Mouse (Mus musculus): Measurements from ENCODE around the gene Nxn.

The Nxn gene

DNA sequence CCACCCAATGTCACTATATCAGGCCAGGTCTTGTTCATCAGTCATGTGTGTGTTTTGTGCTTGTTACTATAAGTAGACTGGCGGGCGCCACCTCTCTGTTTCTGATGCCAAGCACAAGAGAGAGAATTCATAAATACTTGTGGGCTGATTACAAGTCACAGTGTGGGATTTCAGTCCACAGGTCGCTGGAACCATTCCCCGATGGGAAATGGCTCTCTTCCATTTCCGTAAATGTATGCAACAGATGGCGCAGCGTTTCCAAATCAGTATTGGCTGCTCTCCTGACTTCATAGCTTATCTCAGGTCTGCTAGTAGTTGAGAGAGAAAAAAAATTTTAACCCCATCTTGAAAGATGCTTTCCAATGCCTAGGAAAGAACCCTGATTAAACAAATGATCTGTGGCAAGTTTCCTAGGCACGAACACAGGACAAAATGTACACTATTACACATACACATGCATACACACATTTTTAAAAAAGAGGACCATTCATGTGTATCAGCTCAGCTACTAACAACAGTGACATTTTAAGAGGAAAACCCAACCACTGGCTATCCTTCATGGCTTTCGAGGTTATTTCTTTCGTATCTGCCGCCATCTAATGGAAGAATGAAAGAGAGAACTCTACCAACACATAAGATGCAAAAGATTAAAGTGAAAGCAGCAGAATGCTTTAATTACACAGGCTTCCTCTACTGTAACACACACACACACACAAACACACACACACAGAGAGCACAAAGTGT is 819 bp upstream of the Nxn start:
- peak; percentile 14 for DNase-seq (ENCODE audit: low spot score)

DNA sequence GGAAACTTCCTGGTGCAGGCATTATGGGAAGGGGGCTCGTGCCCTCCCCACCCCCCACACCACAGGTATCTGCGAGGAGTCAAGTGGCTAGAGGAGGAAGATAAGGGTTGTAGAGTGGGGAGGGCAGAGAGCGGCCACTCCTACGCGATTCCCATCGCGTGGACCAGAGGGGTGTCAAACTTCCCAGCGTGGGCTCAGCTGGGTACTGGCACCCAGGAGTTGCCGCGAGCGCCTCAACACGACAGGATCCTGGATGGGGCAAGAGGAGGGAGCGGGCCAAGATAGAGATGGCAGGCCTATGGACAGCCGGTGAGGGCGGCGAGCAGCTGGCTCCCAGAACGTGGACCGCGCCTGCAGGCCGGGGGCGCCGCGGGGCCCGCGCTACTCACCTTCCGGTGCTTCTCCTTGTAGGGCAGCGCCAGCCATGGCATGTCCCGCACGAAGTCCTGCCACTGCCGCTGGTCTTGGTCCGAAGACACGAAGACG is 585 bp downstream of the Nxn start:
- no peak for DNase-seq (ENCODE audit: low spot score)

DNA sequence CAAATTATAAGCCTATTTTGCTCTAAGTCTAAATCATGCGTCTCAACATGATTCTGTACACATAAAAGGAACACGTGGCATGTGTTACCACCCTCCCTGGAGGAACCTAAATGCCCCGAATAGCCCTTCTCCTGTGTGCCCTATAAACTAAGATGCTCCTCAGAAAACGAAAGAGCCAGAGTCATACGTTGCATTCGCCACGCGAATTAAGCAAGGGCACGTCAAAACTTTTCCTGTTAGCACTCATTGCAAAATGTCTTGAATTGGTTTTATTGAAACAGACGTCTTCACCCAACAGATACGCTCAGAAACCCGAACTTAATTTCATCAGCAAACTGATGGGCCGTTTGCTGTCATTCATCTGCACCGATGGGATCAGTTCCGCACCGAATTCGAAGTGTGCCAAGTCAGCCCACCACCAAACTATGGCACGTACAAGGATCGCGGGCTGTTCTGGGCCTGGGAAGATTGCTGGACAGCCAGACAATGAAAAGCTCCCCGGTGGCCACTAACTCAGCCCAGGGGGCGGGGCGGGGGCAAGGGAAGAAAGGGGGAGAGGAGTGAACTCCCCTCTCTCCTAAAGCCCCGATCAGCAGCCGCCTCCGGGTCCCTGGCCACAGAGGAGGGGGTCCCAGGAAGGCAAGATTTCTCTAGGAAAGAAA is 1.2 kb downstream of the Nxn start:
- no peak for DNase-seq (ENCODE audit: low spot score)

DNA sequence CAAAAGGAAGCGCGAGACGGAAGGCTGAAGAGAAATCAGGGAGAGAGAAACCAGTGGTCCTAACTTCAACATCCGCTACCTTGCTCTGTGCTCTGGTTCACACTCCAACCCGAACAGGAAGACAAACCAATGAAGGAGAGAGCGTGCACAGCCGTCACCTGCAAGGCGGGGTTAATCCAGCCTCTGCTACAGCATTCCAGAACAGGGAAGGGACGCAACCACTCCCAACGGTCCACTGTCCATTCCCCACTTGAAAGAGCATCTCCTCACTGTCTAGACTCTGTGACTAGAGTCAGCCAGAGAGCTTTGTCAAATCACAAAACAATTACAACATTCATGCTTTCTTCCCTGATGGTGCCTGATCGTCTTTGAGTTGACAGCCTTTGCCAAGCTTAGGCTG is 5.9 kb downstream of the Nxn start:
- DNase-seq (ENCODE audit: low spot score) = no peak

DNA sequence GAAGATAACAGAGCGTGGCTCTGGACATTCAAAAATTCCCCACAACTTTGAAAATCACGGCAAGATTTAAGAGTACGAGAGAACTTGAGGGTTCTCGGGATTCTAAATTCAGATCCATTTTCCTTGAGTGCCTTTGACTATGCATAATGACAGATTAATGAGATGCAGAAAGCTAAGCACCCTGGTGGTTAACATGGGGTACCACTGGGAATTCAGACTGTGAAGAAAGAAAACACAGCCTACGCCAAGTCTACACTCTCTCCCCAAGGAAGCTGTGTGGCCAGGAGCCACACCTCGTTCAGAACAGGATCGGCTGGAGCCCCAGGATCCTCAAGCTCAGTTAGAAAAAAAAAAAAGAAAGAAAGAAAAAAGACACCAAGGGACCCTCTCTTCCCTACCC is 6.4 kb downstream of the Nxn start:
- no peak for DNase-seq (ENCODE audit: low spot score)

DNA sequence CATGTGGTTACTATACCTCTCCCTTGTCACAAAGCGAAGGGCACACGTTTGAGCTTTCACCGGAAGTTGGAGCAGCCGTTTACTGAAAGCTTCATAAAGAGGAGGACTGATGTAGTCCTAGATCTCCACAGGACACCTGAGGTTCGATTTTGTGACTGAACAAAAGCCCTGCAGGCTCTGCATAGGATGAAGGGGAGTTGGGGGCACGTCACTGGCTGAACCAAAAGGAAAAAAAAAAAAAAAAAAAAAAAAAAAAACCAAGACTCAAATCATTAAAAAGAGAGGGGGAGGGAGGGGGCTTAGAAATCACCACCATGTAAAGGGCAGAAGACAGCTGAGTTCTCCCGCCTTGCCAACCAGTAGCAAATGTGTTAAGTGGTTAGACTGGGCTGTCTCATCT is 10.2 kb downstream of the Nxn start:
- no peak for DNase-seq (ENCODE audit: low spot score)

DNA sequence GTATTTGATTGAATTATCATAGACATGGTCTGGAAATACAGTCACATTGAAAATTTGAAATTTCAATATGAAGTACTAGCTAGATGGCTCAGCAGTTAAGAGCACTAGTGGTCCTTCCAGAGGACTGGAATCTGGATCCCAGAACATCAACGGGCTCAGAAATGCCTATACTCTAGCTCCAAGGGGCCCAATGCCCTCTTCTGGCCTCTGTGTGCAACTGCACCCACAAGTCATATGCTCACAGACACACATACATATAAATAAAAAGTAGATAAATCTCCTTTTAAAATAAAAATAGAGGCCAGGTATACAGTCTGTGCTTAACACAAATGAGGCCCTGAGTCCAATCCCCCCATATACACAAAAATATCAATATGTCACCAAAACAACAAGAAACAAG is 11.8 kb downstream of the Nxn start:
- DNase-seq (ENCODE audit: low spot score) = no peak

DNA sequence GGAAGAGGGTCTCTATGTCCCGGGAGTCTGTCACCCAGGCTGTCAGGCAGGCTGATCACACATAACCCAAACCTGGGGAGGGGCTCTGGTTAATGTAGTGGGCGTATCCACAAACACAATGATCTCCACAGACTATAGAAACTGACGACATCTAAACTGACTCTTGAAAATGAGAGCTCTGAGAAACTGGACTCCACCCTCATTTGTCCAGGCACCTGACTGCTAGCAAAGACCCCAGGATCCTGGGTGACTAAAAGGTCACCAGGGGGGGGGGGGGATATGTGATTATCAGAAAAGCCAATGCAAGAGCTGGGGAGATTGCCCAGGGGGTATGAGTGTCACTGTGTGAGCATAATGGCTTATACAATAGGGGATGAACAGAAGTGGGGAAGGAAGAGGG is 13.2 kb downstream of the Nxn start:
- no peak for DNase-seq (ENCODE audit: low spot score)

DNA sequence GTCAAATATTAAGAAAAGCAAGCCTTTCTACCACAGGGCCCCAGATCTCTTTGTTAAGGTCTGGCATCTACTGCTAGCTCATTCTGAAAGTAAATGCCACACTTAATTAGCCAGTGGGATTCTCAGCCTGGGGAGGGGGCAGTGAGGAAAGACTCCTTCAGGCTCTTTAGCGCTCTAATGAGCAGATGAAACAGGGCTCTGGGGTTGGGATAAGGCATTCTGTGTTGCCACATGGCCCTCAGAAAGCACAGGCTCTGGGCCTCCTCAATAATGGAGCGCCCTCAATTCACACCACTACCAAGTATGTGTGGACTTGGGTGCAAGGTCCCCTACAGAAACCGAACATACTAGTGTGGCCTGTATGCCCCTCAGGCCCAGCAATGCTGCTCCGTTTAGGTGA is 13.9 kb downstream of the Nxn start:
- no peak for DNase-seq (ENCODE audit: low spot score)

DNA sequence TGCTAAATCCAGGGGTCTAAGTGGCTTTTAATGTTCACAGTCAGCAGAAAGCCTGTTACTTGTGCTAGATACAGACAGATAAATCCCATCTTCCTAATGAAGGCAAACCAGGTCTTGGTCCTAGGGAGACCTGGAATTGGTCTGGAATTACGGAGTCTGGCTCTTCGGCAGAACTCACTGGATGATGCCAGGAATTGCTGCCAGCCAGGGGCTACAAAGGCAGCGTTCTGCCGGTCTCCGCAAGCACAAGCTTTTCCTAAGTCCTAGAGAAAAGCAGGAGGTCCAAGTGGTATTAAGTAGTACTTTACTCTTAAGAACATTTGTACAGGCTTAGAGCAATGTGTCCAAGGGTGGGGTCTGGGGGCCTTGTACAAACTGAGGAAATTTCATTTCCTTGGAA is 14.6 kb downstream of the Nxn start:
- no peak for DNase-seq (ENCODE audit: low spot score)

DNA sequence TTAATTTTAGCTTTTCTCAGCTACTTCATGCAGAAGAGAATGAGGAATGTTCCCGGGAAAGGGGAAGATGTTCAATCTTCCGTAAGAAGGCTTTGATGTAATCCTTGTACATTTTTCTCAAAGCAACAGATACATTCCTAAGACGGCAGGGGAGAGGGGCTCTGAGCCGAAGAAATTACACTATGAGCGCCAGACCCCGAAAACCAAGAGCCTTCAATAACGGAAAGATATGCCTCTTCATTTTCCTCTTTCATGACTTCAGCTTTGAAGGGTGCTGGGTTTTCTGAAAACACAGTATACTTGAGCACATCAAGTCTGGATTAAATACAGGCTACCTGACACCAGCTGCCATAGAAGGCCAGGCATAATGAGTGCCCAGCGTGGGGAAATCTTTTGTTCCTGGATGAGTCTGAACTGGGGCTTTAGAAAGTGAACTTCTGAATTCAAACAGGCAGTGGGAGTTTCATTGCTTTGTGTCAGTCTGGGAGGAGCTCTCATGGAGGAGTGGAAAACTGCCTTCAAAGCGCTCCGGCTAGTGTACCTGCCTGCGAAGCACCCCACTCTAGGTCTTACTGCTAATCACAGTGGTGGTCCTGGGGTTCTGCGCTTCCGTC is 16.1 kb downstream of the Nxn start:
- DNase-seq (ENCODE audit: low spot score) = no peak

DNA sequence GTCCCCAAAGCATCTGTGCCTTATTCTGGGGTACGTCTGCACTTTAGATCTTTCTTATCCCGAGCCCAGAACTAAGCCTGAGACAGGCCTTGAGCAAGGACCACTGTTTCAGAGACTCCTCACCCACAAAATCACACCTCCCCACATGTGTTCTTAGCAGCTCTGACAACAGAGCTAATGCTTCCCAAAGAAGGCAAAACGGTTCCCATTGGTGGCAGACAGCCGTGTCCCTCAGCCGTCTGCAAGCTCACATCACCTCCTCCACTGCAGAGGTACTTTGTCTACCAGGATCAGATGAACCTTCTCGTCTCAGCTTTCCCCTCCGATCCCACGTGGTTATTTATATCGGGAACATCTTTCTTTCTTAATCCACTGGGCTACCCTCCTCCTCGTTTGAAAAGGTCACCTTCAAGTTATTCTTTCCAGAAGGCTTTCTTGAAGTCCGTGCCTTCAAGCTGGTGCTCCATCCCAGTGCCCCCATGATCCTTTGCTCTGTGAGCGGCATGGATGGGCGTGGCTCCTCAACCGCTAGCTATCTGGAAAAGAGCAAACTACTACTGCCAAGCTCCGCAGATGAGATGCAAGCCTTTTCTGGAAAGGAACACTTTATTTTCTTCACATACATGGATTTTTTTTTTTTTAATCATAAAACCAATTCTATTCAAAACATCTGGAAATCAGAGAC is 17.6 kb downstream of the Nxn start:
- DNase-seq (ENCODE audit: low spot score) = no peak

DNA sequence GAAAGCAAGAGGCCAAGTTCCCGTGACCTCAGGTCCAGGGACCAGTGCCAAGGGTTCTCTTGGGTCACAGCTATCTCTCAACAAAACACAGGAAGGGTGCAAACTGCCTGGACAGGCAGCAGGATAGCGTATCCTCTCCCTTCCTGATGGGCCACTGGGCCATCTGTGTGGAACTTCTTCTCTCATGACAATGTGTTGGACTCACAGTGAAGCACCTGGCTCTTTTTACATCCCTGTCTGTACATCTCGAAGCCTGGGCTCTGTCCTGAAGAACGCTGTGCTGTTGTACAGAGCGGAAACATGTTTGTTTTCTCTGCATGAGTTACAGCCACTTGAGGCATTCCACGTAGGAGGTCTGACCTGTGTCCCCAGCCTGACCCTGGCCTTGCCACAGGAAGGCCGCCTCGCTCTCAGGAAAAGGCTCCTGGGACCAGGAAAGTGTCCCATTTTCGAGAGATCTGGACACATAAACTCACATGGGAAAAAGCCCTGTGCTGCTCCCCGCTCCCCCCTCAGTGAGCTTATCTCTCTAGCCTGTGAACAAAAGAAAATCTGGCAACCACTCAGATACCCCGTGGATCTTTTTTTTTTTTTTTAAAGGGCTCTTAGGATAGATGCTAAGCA is 18.9 kb downstream of the Nxn start:
- DNase-seq (ENCODE audit: low spot score) = no peak

DNA sequence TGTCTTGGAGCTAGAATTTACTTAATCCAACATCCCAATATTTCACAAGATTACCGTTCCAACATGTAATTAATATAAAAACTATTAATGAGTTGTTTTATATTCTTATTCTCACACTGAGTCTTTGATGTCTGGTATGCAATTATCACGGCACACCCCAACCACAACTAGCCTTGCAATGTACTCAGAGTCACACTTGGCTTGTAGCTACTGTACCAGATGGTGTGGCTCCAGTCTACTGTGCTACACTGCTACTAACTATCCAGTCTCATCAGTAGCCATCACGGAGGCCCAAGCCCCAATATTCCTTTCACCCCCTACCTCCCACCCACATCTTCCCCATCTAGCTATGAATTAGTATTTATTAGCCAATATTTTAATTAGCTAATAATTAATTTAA is 22.5 kb downstream of the Nxn start:
- DNase-seq (ENCODE audit: low spot score) = no peak

DNA sequence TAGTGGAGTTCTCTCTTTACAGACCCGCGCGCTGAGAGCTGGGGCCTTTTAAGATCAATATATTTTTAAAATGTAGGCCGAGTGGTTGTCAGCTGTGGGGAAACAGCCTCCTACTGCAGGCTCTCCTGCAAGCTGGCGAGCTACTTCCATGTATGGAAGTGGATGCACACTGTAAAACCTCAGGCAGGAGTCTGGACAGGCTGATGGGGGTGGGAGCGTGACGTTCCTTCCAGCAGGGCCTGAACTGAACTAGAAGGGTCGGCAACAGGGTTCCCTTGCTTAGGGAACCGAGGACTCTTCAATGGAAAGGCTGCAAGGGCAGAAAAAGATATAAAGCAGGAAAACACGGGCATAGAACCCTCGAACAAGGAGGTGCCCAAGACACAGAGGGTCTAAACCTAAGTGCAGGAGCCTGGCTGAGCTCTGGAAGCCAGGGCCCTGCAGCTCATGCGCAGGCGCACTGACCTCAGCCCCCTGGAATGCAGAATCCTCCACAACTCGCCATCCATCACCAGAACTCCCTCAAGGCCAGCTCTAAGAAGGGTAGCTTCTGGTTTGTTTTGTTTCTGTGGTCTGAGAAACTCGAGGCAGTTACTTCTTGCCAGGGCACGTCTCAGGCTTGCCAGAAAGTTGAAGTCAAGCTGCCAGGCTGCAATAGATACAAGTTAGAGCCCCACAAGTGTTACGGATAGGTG is 24.3 kb downstream of the Nxn start:
- DNase-seq (ENCODE audit: low spot score) = no peak

DNA sequence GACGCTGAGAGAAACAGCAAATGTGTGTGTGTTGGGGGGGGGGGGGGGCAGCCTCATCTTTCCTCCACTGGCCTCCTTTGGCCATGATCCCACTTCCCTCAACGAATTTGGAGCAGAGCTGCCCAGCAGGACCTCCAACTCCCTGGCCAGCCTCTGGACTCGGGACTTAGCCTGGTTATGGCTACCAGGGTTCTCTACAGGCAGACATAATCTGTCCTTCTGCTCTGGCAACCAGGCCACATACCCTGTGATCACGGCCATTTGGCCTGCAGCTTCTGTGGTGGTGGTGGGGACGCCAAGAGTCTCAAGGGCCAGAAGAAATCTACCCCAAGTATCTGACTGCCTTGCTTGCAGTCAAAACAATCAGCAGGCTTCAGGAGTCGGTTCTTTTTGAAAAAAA is 26.4 kb downstream of the Nxn start:
- DNase-seq (ENCODE audit: low spot score) = no peak

DNA sequence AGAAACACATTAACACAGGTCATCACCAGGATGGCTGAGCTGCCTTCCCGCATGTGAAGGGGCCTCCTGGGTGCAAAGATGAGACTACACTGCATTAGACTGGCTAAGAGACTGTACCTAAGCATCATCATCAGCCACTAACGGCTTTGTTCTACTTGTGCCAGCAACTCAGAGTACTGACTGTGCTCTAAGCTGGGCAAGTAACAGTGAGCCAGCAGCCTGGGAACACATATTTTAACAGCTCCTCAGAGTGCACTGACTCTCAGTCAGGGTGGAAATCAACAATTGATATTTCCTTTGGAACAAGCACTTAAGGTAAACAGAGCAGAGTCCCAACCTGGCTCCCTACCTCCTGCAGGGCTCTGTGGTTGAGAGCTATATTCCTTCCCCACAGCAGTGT is 26.8 kb downstream of the Nxn start:
- DNase-seq (ENCODE audit: low spot score) = no peak

DNA sequence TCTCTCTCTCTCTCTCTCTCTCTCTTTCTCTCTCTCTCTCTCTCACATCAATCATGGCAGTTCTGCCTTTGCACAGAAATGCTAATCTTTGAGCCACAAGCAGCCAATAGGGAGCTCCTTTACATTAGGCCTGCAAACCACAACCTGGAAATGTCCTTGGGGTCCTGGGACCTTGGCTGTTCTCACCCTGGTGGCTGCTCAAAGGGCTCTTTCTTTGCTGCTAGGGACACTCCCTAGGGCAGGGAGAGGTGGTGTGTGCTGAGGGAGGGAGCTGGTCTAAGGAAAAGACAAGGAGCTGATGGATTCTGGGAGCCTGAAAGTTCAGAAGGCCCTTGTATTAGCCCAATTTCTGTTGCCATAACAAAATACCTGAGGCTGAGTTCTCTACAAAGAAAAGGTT is 28.4 kb downstream of the Nxn start:
- no peak for DNase-seq (ENCODE audit: low spot score)

DNA sequence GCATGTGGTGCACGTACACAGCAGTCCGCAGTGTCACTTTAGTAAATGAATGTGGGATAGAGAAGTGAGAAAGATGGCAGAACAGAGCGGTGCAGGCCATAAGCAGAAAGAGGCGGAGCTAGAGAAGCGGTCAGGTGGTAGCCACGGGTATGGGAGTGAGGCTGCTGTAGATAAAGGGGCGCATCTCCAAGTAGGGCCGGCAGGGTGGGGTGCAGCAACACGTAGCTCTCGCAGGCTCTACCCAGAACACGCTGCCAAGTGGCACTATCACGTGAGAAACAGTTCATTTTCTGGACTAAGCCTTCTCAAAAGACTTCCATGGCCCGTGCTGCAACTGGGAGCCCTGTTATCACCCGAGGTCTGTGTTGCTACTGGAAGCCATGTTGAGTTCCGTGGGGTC is 32.2 kb downstream of the Nxn start:
- no peak for DNase-seq (ENCODE audit: low spot score)

DNA sequence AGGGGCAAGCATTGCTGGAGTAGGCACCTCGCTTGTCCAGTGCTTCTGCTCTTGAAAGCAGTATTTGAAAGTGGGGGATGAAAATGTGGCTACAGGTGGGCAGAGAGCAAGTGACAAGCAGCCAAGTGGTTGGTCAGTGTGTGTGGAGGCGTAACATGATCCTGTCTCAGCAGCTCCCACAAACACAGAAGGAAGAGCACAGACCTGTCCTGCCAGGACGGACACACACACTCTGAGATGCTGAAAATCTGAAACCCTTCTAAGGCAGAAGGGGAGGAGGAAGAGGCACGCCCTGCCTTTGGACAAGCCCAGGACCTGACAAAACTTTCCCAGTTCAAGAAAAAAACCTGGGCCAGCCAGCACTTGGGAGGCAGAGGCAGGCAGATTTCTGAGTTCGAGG is 34.9 kb downstream of the Nxn start:
- DNase-seq (ENCODE audit: low spot score) = no peak

DNA sequence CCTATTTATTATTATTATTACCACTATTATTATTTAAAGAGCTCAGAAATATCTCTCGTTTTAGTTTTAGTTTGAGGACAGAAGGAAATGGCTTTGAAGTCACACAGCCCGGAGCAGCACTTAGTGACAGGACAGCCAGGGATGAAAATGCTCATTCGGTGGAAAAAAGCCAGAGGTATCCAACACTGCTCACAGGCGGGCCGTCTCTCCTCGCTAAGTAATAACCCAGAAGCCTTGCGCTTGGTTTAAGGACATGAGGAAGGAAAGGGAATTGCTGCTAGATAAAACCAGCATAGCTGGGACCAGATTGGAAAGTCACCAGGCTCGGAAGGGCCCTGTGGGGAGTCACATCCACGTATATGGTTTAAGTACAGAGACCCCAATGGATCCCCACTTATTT is 35.3 kb downstream of the Nxn start:
- DNase-seq (ENCODE audit: low spot score) = no peak

DNA sequence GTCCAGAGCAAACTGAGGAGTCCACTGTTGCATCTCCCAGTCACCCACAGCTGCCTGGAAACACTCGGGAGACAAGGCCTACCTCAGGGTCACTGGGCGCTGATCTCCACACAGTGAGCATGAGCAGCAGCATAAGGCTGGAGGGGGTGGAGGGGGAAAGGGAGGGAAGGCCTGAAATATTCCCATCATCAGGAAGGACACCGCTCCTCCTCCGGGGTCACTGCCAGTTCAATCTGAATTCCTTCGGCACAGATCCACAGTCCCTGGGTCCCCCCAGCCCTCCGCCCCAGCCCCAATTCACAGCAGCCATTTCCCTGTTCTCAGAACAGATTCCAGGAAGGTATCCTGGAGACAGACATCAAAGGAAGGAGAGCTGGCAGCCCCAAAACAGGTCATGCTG is 35.8 kb downstream of the Nxn start:
- DNase-seq (ENCODE audit: low spot score) = no peak
